Mouse (Mus musculus): ENCODE measurements at regions not wholly inside any gene's neighbourhood (a gene's known extent, or its start where the extent isn't known, plus 50 kb on each side); places are given as distances from the start of the nearest gene placed in this dataset.

DNA sequence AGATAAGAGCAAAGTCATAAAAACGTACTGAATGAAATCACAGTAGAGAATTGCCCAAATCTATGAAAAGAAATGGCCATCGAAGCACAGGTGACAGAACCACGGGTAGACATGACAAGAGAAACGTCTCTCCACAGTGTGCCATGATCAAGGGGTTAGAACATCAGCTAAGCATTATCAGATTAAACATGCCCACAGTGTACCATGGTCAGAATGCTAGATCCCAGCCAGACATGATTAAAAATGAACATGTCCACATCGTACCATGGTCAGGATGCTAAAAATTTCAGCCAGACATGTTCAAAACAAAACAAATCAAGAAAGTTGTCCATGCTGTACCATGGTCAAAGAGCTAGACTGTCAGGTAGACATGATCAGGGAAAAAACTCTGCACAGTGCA, 106.8 kb downstream of the S1pr1 start:
- TF ChIP-seq CTCF (IDR thresholded peaks at IDR 0.05; ENCODE audit: low read depth, low read length) (no peak), POLR2A (IDR thresholded peaks at IDR 0.05; ENCODE audit: borderline replicate concordance, low read depth, low read length) (no peak)
